Mouse (Mus musculus): ENCODE measurements around the gene Phf12. TPM values are rescaled to one million over a fixed set of nuclear protein-coding genes. Genes with fewer than 3 reads are reported as not detected.

The Phf12 gene
- 7.1 TPM for polyA plus RNA-seq (2014; fragmentation: Illumina TruSeq; extraction: RNeasy Lipid Tissue Mini Kit (QIAGEN cat#74804); ENCODE audit: low read depth, low replicate concordance)

GRCm38 (mm10) chr11:77982441-77982905 is at the start of gene Phf12:
Gene Phf12 (plus strand): TSS chr11:77982754.

GRCm38 (mm10) chr11:78031947-78032808 is 49.6 kb downstream of the Phf12 start, which contains the start of gene Dhrs13:
Gene Dhrs13 (plus strand): TSS chr11:78032280.

DNA sequence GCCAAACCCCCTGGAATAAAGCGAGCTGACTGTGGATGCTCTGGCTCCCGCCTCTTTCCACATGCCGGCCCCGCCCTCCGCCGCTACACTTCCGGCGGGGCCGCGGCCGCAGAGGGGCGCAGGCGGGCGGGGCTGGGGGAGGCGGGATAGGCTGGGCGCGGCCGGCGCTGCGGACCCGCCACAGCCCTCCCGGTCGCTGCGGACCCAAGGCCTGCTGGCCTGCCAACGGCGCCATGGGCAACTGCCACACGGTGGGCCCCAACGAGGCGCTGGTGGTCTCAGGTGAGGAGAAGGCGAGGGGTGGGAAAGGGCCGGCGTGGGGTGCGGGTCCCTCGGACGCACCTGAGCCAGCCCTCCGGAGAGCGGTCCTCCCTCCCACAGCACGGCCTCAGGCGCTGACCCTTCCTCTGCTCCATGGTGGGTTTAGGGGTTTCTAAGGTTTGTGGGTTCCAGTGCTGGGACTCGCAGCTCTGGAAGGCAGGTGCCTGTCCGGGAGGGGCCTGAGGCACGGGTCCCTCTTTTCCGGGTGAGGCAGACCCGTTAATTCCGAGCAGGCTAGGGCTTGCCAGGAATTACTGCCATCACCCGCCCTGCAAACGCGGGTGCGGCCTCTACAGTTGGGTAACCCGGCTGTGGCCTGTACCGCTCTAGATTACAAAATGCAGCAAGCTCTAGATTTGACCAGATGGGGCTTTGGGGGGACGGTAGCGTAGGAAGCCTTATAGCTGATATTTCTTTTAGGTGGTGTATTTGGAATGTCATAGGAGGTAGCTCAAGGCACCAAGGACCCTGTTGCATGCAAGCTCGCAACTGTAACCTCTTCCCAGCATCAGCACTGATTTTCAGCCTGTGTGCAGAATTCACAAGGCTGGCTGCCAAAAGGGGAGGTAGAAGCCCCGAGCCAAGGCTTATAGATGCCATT is 55.5 kb downstream of the Phf12 start, which contains the start of gene Flot2:
TSS of gene Flot2 (plus strand) at position 101 of the 922 bp plus-strand sequence.

Other genes starting within 250 kb of the Phf12 start
- gene Myo18a, start 219.5 kb upstream of the Phf12 start, polyA plus RNA-seq (2014; fragmentation: Illumina TruSeq; extraction: RNeasy Lipid Tissue Mini Kit (QIAGEN cat#74804); ENCODE audit: low read depth, low replicate concordance), result 8.7 TPM
- gene Gm10277, start 195.0 kb upstream of the Phf12 start, polyA plus RNA-seq (2014; fragmentation: Illumina TruSeq; extraction: RNeasy Lipid Tissue Mini Kit (QIAGEN cat#74804); ENCODE audit: low read depth, low replicate concordance), result not detected
- 254 TPM for gene Pipox, start 88.7 kb upstream of the Phf12 start, polyA plus RNA-seq (2014; fragmentation: Illumina TruSeq; extraction: RNeasy Lipid Tissue Mini Kit (QIAGEN cat#74804); ENCODE audit: low read depth, low replicate concordance)
- not detected for gene Sez6, start 52.0 kb upstream of the Phf12 start, polyA plus RNA-seq (2014; fragmentation: Illumina TruSeq; extraction: RNeasy Lipid Tissue Mini Kit (QIAGEN cat#74804); ENCODE audit: low read depth, low replicate concordance)
- gene Dhrs13, start 49.5 kb downstream of the Phf12 start, polyA plus RNA-seq (2014; fragmentation: Illumina TruSeq; extraction: RNeasy Lipid Tissue Mini Kit (QIAGEN cat#74804); ENCODE audit: low read depth, low replicate concordance), result 3.3 TPM
- 8.4 TPM for gene Flot2, start 55.2 kb downstream of the Phf12 start, polyA plus RNA-seq (2014; fragmentation: Illumina TruSeq; extraction: RNeasy Lipid Tissue Mini Kit (QIAGEN cat#74804); ENCODE audit: low read depth, low replicate concordance)
- 5.7 TPM for gene Eral1, start 97.6 kb downstream of the Phf12 start, polyA plus RNA-seq (2014; fragmentation: Illumina TruSeq; extraction: RNeasy Lipid Tissue Mini Kit (QIAGEN cat#74804); ENCODE audit: low read depth, low replicate concordance)
- gene Fam222b, start 111.9 kb downstream of the Phf12 start, polyA plus RNA-seq (2014; fragmentation: Illumina TruSeq; extraction: RNeasy Lipid Tissue Mini Kit (QIAGEN cat#74804); ENCODE audit: low read depth, low replicate concordance), result 6.3 TPM
- gene Traf4, start 182.8 kb downstream of the Phf12 start, polyA plus RNA-seq (2014; fragmentation: Illumina TruSeq; extraction: RNeasy Lipid Tissue Mini Kit (QIAGEN cat#74804); ENCODE audit: low read depth, low replicate concordance), result 1.1 TPM
- 1.6 TPM for gene Nek8, start 193.9 kb downstream of the Phf12 start, polyA plus RNA-seq (2014; fragmentation: Illumina TruSeq; extraction: RNeasy Lipid Tissue Mini Kit (QIAGEN cat#74804); ENCODE audit: low read depth, low replicate concordance)
- 33.9 TPM for gene Tlcd1, start 194.0 kb downstream of the Phf12 start, polyA plus RNA-seq (2014; fragmentation: Illumina TruSeq; extraction: RNeasy Lipid Tissue Mini Kit (QIAGEN cat#74804); ENCODE audit: low read depth, low replicate concordance)
- gene Rpl23a, start 200.8 kb downstream of the Phf12 start, polyA plus RNA-seq (2014; fragmentation: Illumina TruSeq; extraction: RNeasy Lipid Tissue Mini Kit (QIAGEN cat#74804); ENCODE audit: low read depth, low replicate concordance), result 310 TPM
- gene Rab34, start 205.7 kb downstream of the Phf12 start, polyA plus RNA-seq (2014; fragmentation: Illumina TruSeq; extraction: RNeasy Lipid Tissue Mini Kit (QIAGEN cat#74804); ENCODE audit: low read depth, low replicate concordance), result 1.7 TPM
- gene Proca1, start 210.6 kb downstream of the Phf12 start, polyA plus RNA-seq (2014; fragmentation: Illumina TruSeq; extraction: RNeasy Lipid Tissue Mini Kit (QIAGEN cat#74804); ENCODE audit: low read depth, low replicate concordance), result 1.3 TPM